Mouse (Mus musculus): ENCODE data around the gene Gltpd2.
"Not testable (repeated sequence)": the region's sequence is repeated elsewhere in the genome, so short reads cannot be mapped to it uniquely, and the experiment has no call there.

The Gltpd2 gene

GRCm38 (mm10) chr11:70518436-70518835, 560 bp upstream of the Gltpd2 start:
- DNase-seq (ENCODE audit: low read depth), result no peak

GRCm38 (mm10) chr11:70520178-70520769, 1.3 kb downstream of the Gltpd2 start:
- DNase-seq (ENCODE audit: low read depth), result no peak

- DNase-seq (ENCODE audit: low read depth), result not testable (repeated sequence)
These were observed 4.5 kb downstream of the Gltpd2 start for GRCm38 (mm10) chr11:70523306-70523989.

GRCm38 (mm10) chr11:70524782-70525181, 5.8 kb downstream of the Gltpd2 start:
- no peak for DNase-seq (ENCODE audit: low read depth)

- peak; percentile 97 for DNase-seq (ENCODE audit: low read depth)
These were observed 6.2 kb downstream of the Gltpd2 start, which contains the start of gene Psmb6 for GRCm38 (mm10) chr11:70525184-70525678. Psmb6 (plus strand) TSS chr11:70525367.

GRCm38 (mm10) chr11:70525726-70526125, 6.7 kb downstream of the Gltpd2 start:
- peak; percentile 34 for DNase-seq (ENCODE audit: low read depth)

GRCm38 (mm10) chr11:70526211-70526610, 7.2 kb downstream of the Gltpd2 start:
- DNase-seq (ENCODE audit: low read depth), result no peak

GRCm38 (mm10) chr11:70528610-70529009, 9.6 kb downstream of the Gltpd2 start:
- no peak for DNase-seq (ENCODE audit: low read depth)

- DNase-seq (ENCODE audit: low read depth), result not testable (repeated sequence)
These were observed 12.1 kb downstream of the Gltpd2 start for GRCm38 (mm10) chr11:70531065-70531464.

- DNase-seq (ENCODE audit: low read depth), result no peak
These were observed 13.8 kb downstream of the Gltpd2 start, which contains the start of gene Gm40193 for GRCm38 (mm10) chr11:70532839-70533238. Gm40193 (minus strand) TSS chr11:70532939.

GRCm38 (mm10) chr11:70539423-70539822, 20.4 kb downstream of the Gltpd2 start:
- DNase-seq (ENCODE audit: low read depth), result no peak

- peak; percentile 91 for DNase-seq (ENCODE audit: low read depth)
These were observed 21.0 kb downstream of the Gltpd2 start, which contains the start of gene Pld2 for GRCm38 (mm10) chr11:70539877-70540587. Pld2 (plus strand) TSS chr11:70540064.

GRCm38 (mm10) chr11:70540928-70541327, 21.9 kb downstream of the Gltpd2 start:
- DNase-seq (ENCODE audit: low read depth), result peak; percentile 22

- DNase-seq (ENCODE audit: low read depth), result no peak
These were observed 22.4 kb downstream of the Gltpd2 start for GRCm38 (mm10) chr11:70541415-70541814.

- no peak for DNase-seq (ENCODE audit: low read depth)
These were observed 25.5 kb downstream of the Gltpd2 start for GRCm38 (mm10) chr11:70544496-70544895.

- DNase-seq (ENCODE audit: low read depth), result no peak
These were observed 32.5 kb downstream of the Gltpd2 start for GRCm38 (mm10) chr11:70551526-70551925.

- DNase-seq (ENCODE audit: low read depth), result no peak
These were observed 34.9 kb downstream of the Gltpd2 start for GRCm38 (mm10) chr11:70553940-70554339.

GRCm38 (mm10) chr11:70557545-70557944, 38.5 kb downstream of the Gltpd2 start:
- peak; percentile 38 for DNase-seq (ENCODE audit: low read depth)

GRCm38 (mm10) chr11:70561937-70562286, 42.9 kb downstream of the Gltpd2 start:
- no peak for DNase-seq (ENCODE audit: low read depth)

GRCm38 (mm10) chr11:70562287-70562994, 43.4 kb downstream of the Gltpd2 start, which contains the start of gene Mink1:
Mink1 (plus strand) TSS chr11:70562881.
- peak; percentile 93 for DNase-seq (ENCODE audit: low read depth)

- DNase-seq (ENCODE audit: low read depth), result no peak
These were observed 44.0 kb downstream of the Gltpd2 start for GRCm38 (mm10) chr11:70562995-70563469.

Data from induced T-regulatory cell, adult 2 months (primary cell).